ENCODE assay signal across 28 mouse cellular contexts in genomic region chr1:135853200-135853599, GRCm38 (mm10). TPM values are rescaled to one million over a fixed set of nuclear protein-coding genes. Genes with fewer than 3 reads are reported as not detected.
A peak's percentile ranks its signal among the peaks of the same experiment; 100 is the strongest.
DNase-seq lines count a peak whose midpoint lies in the region; ATAC-seq and TF ChIP-seq lines count a peak whose summit lies in the region.
"Had no signal": no experiment of that assay in that cellular context is flagged by ENCODE, and none has a peak within 500 bp of the region (broad histone marks: within the 10 kb centered on the region; RNA-seq: fewer than 3 reads in every experiment).

No protein-coding gene starts in this region.

- H3K4me3 ChIP-seq in heart, embryonic 13.5 days, result no peak overlapping the region
- H3K4me3 ChIP-seq in heart, embryonic 12.5 days, result no peak overlapping the region
- no peak overlapping the region for H3K4me3 ChIP-seq in neural tube, embryonic 13.5 days
- no peak overlapping the region for H3K4me3 ChIP-seq in intestine, postnatal 0 days (ENCODE audit: low read depth, low read length)
- H3K4me3 ChIP-seq: hindbrain, embryonic 12.5 days; limb, embryonic 15.5 days; midbrain, embryonic 15.5 days had no signal

- peaks cover 70% of the 10 kb centered on the region for H3K4me1 ChIP-seq in heart, embryonic 13.5 days
- H3K4me1 ChIP-seq in heart, embryonic 12.5 days (replicated peaks), result peaks cover 64% of the 10 kb centered on the region
- peaks cover 26% of the 10 kb centered on the region for H3K4me1 ChIP-seq in neural tube, embryonic 13.5 days (replicated peaks)
- H3K4me1 ChIP-seq in intestine, postnatal 0 days (replicated peaks; ENCODE audit: control insufficient read depth, insufficient read depth, low read length), result peaks cover 6% of the 10 kb centered on the region; the same call in 1 of the 2 replicates

- DNase-seq in neural tube, embryonic 10.5 days (ENCODE audit: extremely low spot score, low spot score), result no peak
- DNase-seq in left cerebral cortex, adult 9 months (ENCODE audit: low spot score in 2 of 2), result no peak
- DNase-seq: adrenal gland, postnatal 36 days; B cell, adult 2 months; cerebellum, adult 9-10 months; forebrain, postnatal 0 days; gastrocnemius, postnatal 36 days; kidney, adult 2 months; layer of hippocampus, adult 9-11 months; left cerebral cortex, postnatal 4 days; lung, embryonic 14.5 days; lung, postnatal 4 days; thymus, postnatal 25 days had no signal

- peak overlapping the region; percentile 12 for H3K27ac ChIP-seq in heart, embryonic 13.5 days (replicated peaks)
- H3K27ac ChIP-seq in heart, embryonic 12.5 days (ENCODE audit: poor library complexity, severe bottlenecking), result no peak overlapping the region
- H3K27ac ChIP-seq in neural tube, embryonic 13.5 days (replicated peaks), result 0 out of 2 replicates have a peak overlapping the region, but pooled peaks have one; percentile 35
- no peak overlapping the region for H3K27ac ChIP-seq in intestine, postnatal 0 days (ENCODE audit: low read depth, low read length)
- H3K27ac ChIP-seq: kidney, postnatal 0 days; limb, embryonic 15.5 days; liver, embryonic 14.5 days; midbrain, embryonic 15.5 days had no signal

- no peaks in the 10 kb centered on the region for H3K9me3 ChIP-seq in heart, embryonic 13.5 days
- no peaks in the 10 kb centered on the region for H3K9me3 ChIP-seq in heart, embryonic 12.5 days (replicated peaks)
- no peaks in the 10 kb centered on the region for H3K9me3 ChIP-seq in neural tube, embryonic 13.5 days
- no peaks in the 10 kb centered on the region for H3K9me3 ChIP-seq in intestine, postnatal 0 days (ENCODE audit: control insufficient read depth)
- H3K9me3 ChIP-seq: G1E; hindbrain, embryonic 12.5 days; limb, embryonic 15.5 days; midbrain, embryonic 15.5 days had no signal

- ATAC-seq in heart, embryonic 13.5 days (ENCODE audit: extremely low read depth, insufficient number of reproducible peaks, low FRiP score, low TSS enrichment), result no peak
- no peak for ATAC-seq in heart, embryonic 12.5 days (ENCODE audit: insufficient number of reproducible peaks, low FRiP score)
- ATAC-seq in neural tube, embryonic 13.5 days (ENCODE audit: low read depth), result no peak
- 0 out of 2 replicates have a peak, but pooled peaks have one; percentile 33 for ATAC-seq in intestine, postnatal 0 days
- ATAC-seq in monocyte, adult 5-6 weeks (replicated peaks; ENCODE audit: insufficient number of reproducible peaks, low FRiP score, low TSS enrichment, poor library complexity, severe bottlenecking), result no peak
- ATAC-seq: midbrain, embryonic 15.5 days; Patski had no signal

- H3K4me2 ChIP-seq in heart, embryonic 13.5 days, result no peak overlapping the region
- H3K4me2 ChIP-seq in heart, embryonic 12.5 days, result no peak overlapping the region
- H3K4me2 ChIP-seq in neural tube, embryonic 13.5 days, result no peak overlapping the region
- no peak overlapping the region for H3K4me2 ChIP-seq in intestine, postnatal 0 days (replicated peaks; ENCODE audit: low read depth)
- H3K4me2 ChIP-seq: hindbrain, embryonic 12.5 days; limb, embryonic 15.5 days; lung, embryonic 14.5 days; midbrain, embryonic 15.5 days had no signal

- 74% methylated on average over 4 of the region's 4 CpGs for WGBS in heart, embryonic 13.5 days
- 78% methylated on average over 4 of the region's 4 CpGs for WGBS in heart, embryonic 12.5 days
- 88% methylated on average over 4 of the region's 4 CpGs for WGBS in neural tube, embryonic 13.5 days
- WGBS in intestine, postnatal 0 days, result 64% methylated on average over 4 of the region's 4 CpGs

- no peak overlapping the region for H3K9ac ChIP-seq in heart, embryonic 13.5 days
- H3K9ac ChIP-seq in heart, embryonic 12.5 days, result no peak overlapping the region
- H3K9ac ChIP-seq in neural tube, embryonic 13.5 days, result no peak overlapping the region
- H3K9ac ChIP-seq in intestine, postnatal 0 days (ENCODE audit: low read depth, low read length), result no peak overlapping the region
- H3K9ac ChIP-seq: forebrain, postnatal 0 days; hindbrain, embryonic 12.5 days; limb, embryonic 15.5 days; liver, embryonic 14.5 days; lung, embryonic 14.5 days; midbrain, embryonic 15.5 days had no signal

- peaks cover 52% of the 10 kb centered on the region for H3K36me3 ChIP-seq in heart, embryonic 13.5 days
- H3K36me3 ChIP-seq in heart, embryonic 12.5 days, result peaks cover 50% of the 10 kb centered on the region
- H3K36me3 ChIP-seq in neural tube, embryonic 13.5 days, result no peaks in the 10 kb centered on the region
- no peaks in the 10 kb centered on the region for H3K36me3 ChIP-seq in intestine, postnatal 0 days (ENCODE audit: control insufficient read depth, insufficient read depth)
- H3K36me3 ChIP-seq: G1E; hindbrain, embryonic 12.5 days; limb, embryonic 15.5 days; midbrain, embryonic 15.5 days had no signal

- TF ChIP-seq CTCF in intestine, postnatal 0 days (IDR thresholded peaks at IDR 0.05; ENCODE audit: low read depth), result no peak

- H3K27me3 ChIP-seq in heart, embryonic 13.5 days (replicated peaks), result no peaks in the 10 kb centered on the region
- H3K27me3 ChIP-seq in heart, embryonic 12.5 days (replicated peaks), result no peaks in the 10 kb centered on the region
- H3K27me3 ChIP-seq in neural tube, embryonic 13.5 days, result no peaks in the 10 kb centered on the region
- no peaks in the 10 kb centered on the region for H3K27me3 ChIP-seq in intestine, postnatal 0 days (replicated peaks; ENCODE audit: control insufficient read depth, insufficient read depth, low read length)
- H3K27me3 ChIP-seq: hindbrain, embryonic 12.5 days; limb, embryonic 15.5 days; midbrain, embryonic 15.5 days; Patski had no signal

RNA-seq across cellular contexts. Expression of gene Tnnt2, which starts 17.0 kb away (rescaled TPM):
- 5,554 and 6,221 TPM in 2 replicates for polyA plus RNA-seq in heart, embryonic 13.5 days (2015; fragmentation: Nextera tagmentation; extraction: Ambion mirVana)
- 5,319 and 5,490 TPM in 2 replicates for polyA plus RNA-seq in heart, embryonic 12.5 days (2016; fragmentation: Nextera tagmentation; extraction: Ambion mirVana)
- polyA plus RNA-seq in neural tube, embryonic 13.5 days (2015; fragmentation: Nextera tagmentation; extraction: Ambion mirVana), result 10.9 and 22.7 TPM in 2 replicates
- 56.8 and 73.9 TPM in 2 replicates for polyA plus RNA-seq in intestine, postnatal 0 days (2015; fragmentation: Nextera tagmentation; extraction: Ambion mirVana)
- not detected in 3 replicates for total RNA-seq in monocyte, adult 5-6 weeks (2017)
- total RNA-seq: common myeloid progenitor, adult 5-6 weeks; megakaryocyte-erythroid progenitor cell, adult 5-6 weeks had no signal
- polyA plus RNA-seq: G1E had no signal

RNA-seq across cellular contexts. Expression of gene Lad1, which starts 34.8 kb away (rescaled TPM):
- 4.0 and 4.4 TPM in 2 replicates for polyA plus RNA-seq in heart, embryonic 13.5 days (2015; fragmentation: Nextera tagmentation; extraction: Ambion mirVana)
- 3.0 and 3.3 TPM in 2 replicates for polyA plus RNA-seq in heart, embryonic 12.5 days (2016; fragmentation: Nextera tagmentation; extraction: Ambion mirVana)
- 0.40 and 0.73 TPM in 2 replicates for polyA plus RNA-seq in neural tube, embryonic 13.5 days (2015; fragmentation: Nextera tagmentation; extraction: Ambion mirVana)
- polyA plus RNA-seq in intestine, postnatal 0 days (2015; fragmentation: Nextera tagmentation; extraction: Ambion mirVana), result 208 and 224 TPM in 2 replicates
- total RNA-seq in monocyte, adult 5-6 weeks (2017), result 0.29 TPM in 1 of 3 replicates, not detected in the others
- total RNA-seq: adrenal gland, postnatal 36 days; CH12.LX; common myeloid progenitor, adult 5-6 weeks; gastrocnemius, postnatal 36 days; megakaryocyte-erythroid progenitor cell, adult 5-6 weeks had no signal
- polyA plus RNA-seq: G1E had no signal

Comparison
In these comparisons a context has a peak if more than half of its experiments do, and no peak if none do; other contexts are left out.
1. H3K27ac ChIP-seq: peak in heart, embryonic 13.5 days (single experiment) and neural tube, embryonic 13.5 days (single experiment); none in heart, embryonic 12.5 days (single experiment) and intestine, postnatal 0 days (single experiment).
2. RNA of gene Tnnt2, which starts 17.0 kb away (polyA plus RNA-seq): 5,554 to 6,221 TPM in heart, embryonic 13.5 days and 5,319 to 5,490 TPM in heart, embryonic 12.5 days; 56.8 to 73.9 TPM in intestine, postnatal 0 days and 10.9 to 22.7 TPM in neural tube, embryonic 13.5 days; every median in the first group is over 10 times any median in the second.
3. RNA of gene Lad1, which starts 34.8 kb away (polyA plus RNA-seq): 208 to 224 TPM in intestine, postnatal 0 days; 4.0 to 4.4 TPM in heart, embryonic 13.5 days, 3.0 to 3.3 TPM in heart, embryonic 12.5 days and 0.40 to 0.73 TPM in neural tube, embryonic 13.5 days; every median in the first group is over 10 times any median in the second.